Mouse (Mus musculus) cerebellum, adult 2 months (tissue): ENCODE results near the gene Rgs5.

Experiments
- CTCF ChIP-seq: fragments of 200-500 bp; IDR thresholded peaks from 2 replicates; pipeline ENCODE4 v1.5.1; 2011; ENCODE audit warnings: low read depth, mild to moderate bottlenecking, control low read depth, low read length, moderate library complexity, borderline replicate concordance; ENCODE audit not compliant: insufficient read depth
- POLR2A ChIP-seq: fragments of 200-500 bp; IDR thresholded peaks from 2 replicates; pipeline ENCODE4 v1.6.1; 2011; ENCODE audit warnings: low read length, control low read depth, borderline replicate concordance; ENCODE audit not compliant: insufficient read depth

DNA sequence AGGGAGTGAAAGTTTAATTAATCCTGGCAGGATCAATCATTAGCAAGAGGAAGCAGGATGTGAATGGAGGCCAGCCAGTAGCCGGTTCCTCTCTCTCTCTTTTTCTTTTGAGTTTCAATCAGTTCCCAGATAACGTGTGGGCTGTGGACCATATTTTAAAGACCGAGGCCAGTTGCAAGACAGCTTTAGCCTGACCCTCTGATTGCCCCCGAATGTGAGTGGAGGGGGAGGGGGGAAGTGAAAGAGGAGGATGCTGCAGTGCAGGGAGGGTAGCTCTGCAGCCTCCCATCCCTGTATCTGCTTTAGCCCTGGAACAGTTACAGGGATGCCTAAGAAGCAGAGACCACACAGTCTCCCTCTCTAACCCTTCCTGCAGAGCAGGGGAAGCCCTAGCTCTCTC is 4.2 kb downstream of the Rgs5 start:
- TF ChIP-seq CTCF, result no peak
- TF ChIP-seq POLR2A, result no peak
